Mouse (Mus musculus): ENCODE measurements around the gene Nudt8. TPM values are rescaled to one million over a fixed set of nuclear protein-coding genes. Genes with fewer than 3 reads are reported as not detected.
"Not testable (repeated sequence)": the region's sequence is repeated elsewhere in the genome, so short reads cannot be mapped to it uniquely, and the experiment has no call there.

Gene Nudt8
- polyA plus RNA-seq, 1 experiment, result 36.9 TPM

DNA sequence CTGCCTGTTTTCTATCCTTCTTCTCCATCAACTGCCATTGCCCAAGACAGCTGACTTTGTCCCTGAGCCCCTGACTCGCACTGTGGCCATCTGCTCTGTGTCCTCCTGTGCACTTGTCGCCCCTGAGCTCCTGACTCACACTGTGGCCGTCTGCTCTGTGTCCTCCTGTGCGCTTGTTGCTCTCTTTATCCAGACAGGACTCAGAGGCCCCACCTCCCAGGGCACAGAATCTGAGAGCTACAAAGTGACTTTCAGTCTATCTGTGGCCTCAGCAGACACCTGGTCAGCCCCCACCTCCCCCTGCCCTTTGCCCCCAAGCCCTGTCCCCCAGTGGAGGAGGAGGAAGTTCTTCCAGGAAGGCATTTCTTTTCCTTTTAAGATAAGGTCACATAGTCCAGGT, 44.6 kb upstream of the Nudt8 start:
- Histone ChIP-seq H3K4me3 (no peak overlapping the region), H3K79me2 (ENCODE audit: control insufficient read depth, insufficient read depth) (no peaks in the 10 kb centered on the region), H3K27me3 (ENCODE audit: control insufficient read depth, insufficient read depth, insufficient read length) (no peaks in the 10 kb centered on the region), H3K36me3 (ENCODE audit: control insufficient read depth, insufficient read depth) (no peaks in the 10 kb centered on the region), H3ac (ENCODE audit: control insufficient read depth, insufficient read length) (no peak overlapping the region), H3K4me2 (ENCODE audit: low read depth) (no peak overlapping the region)
- no peak for TF ChIP-seq MAX (IDR thresholded peaks at IDR 0.05; ENCODE audit: low read depth)
- no peak for TF ChIP-seq TCF12 (IDR thresholded peaks at IDR 0.05; ENCODE audit: insufficient read depth, poor library complexity, severe bottlenecking)
- TF ChIP-seq MYOG (IDR thresholded peaks at IDR 0.05; ENCODE audit: control insufficient read depth in 1 of 3, insufficient read depth in 1 of 3, insufficient read length in 2 of 3, low read depth in 2 of 3), result peak in 2 of 3 experiments; percentile 60 to 76
- TF ChIP-seq POLR2AphosphoS2 (IDR thresholded peaks at IDR 0.05; ENCODE audit: insufficient read length, low read depth), result no peak
- no peak for TF ChIP-seq SRF (IDR thresholded peaks at IDR 0.05; ENCODE audit: control insufficient read depth, insufficient read length, low read depth)
- peak in 2 of 3 experiments; percentile 51 to 76 for TF ChIP-seq MYOD1 (IDR thresholded peaks at IDR 0.05; ENCODE audit: control insufficient read depth in 1 of 3, insufficient read length in 2 of 3, low read depth in 2 of 3)
- TF ChIP-seq E2F4 (IDR thresholded peaks at IDR 0.05; ENCODE audit: insufficient read depth), result no peak
- no peak for TF ChIP-seq CEBPB (IDR thresholded peaks at IDR 0.05; ENCODE audit: insufficient read depth, poor library complexity, severe bottlenecking)
- no peak for TF ChIP-seq POLR2A (IDR thresholded peaks at IDR 0.05; ENCODE audit: insufficient read length, low read depth)
- TF ChIP-seq USF1 (IDR thresholded peaks at IDR 0.05; ENCODE audit: low read depth), result no peak
- no peak for TF ChIP-seq TCF3 (IDR thresholded peaks at IDR 0.05; ENCODE audit: insufficient read length, low read depth)
- no peak for TF ChIP-seq REST (IDR thresholded peaks at IDR 0.05; ENCODE audit: insufficient read depth, insufficient read length)

GRCm38 (mm10) chr19:3957296-3958036, 42.9 kb upstream of the Nudt8 start:
- not testable (repeated sequence) for H3K4me2 ChIP-seq (ENCODE audit: low read depth); H3K36me3 ChIP-seq (ENCODE audit: control insufficient read depth, insufficient read depth); H3ac ChIP-seq (ENCODE audit: control insufficient read depth, insufficient read length); H3K79me2 ChIP-seq (ENCODE audit: control insufficient read depth, insufficient read depth); H3K4me3 ChIP-seq; H3K27me3 ChIP-seq (ENCODE audit: control insufficient read depth, insufficient read depth, insufficient read length)

DNA sequence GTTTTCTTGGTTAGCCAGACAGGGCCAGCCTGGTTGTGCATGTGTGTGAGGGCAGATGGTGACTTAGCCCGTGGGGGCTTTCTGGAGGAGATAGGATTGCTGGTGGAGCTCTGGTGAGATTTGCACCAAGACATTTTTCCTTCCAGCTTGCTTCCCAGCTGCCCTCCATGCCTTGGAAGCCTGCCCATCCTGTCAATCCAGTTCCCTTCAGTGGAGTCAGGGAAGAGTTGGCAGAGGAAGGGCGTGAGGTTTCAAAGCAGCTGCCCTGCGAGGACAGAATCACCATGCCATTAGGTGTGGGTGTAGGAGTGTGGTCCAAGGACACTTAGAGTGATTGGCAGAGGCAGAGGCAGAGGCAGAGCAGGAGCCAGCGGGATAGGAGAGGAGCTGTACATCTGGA, 41.9 kb upstream of the Nudt8 start, which contains the start of gene Aldh3b3:
TSS of gene Aldh3b3 (plus strand) at position 176 of the 400 bp plus-strand sequence.
- Histone ChIP-seq H3K36me3 (ENCODE audit: control insufficient read depth, insufficient read depth) (no peaks in the 10 kb centered on the region), H3K4me3 (no peak within 1 kb of the TSS), H3K27me3 (ENCODE audit: control insufficient read depth, insufficient read depth, insufficient read length) (no peaks in the 10 kb centered on the region), H3ac (ENCODE audit: control insufficient read depth, insufficient read length) (no peak within 1 kb of the TSS), H3K79me2 (ENCODE audit: control insufficient read depth, insufficient read depth) (no peaks in the 10 kb centered on the region), H3K4me2 (ENCODE audit: low read depth) (peak within 1 kb of the TSS; percentile 16)
- TF ChIP-seq MAX (IDR thresholded peaks at IDR 0.05; ENCODE audit: low read depth) (no peak), TCF12 (IDR thresholded peaks at IDR 0.05; ENCODE audit: insufficient read depth, poor library complexity, severe bottlenecking) (no peak), MYOG (IDR thresholded peaks at IDR 0.05; ENCODE audit: control insufficient read depth in 1 of 3, insufficient read depth in 1 of 3, insufficient read length in 2 of 3, low read depth in 2 of 3) (peak in 1 of 3 experiments; percentile 31), SRF (IDR thresholded peaks at IDR 0.05; ENCODE audit: control insufficient read depth, insufficient read length, low read depth) (no peak), CEBPB (IDR thresholded peaks at IDR 0.05; ENCODE audit: insufficient read depth, poor library complexity, severe bottlenecking) (no peak), REST (IDR thresholded peaks at IDR 0.05; ENCODE audit: insufficient read depth, insufficient read length) (no peak), MYOD1 (IDR thresholded peaks at IDR 0.05; ENCODE audit: control insufficient read depth in 1 of 3, insufficient read length in 2 of 3, low read depth in 2 of 3) (peak in 2 of 3 experiments; percentile 66 to 85), E2F4 (IDR thresholded peaks at IDR 0.05; ENCODE audit: insufficient read depth) (no peak)

DNA sequence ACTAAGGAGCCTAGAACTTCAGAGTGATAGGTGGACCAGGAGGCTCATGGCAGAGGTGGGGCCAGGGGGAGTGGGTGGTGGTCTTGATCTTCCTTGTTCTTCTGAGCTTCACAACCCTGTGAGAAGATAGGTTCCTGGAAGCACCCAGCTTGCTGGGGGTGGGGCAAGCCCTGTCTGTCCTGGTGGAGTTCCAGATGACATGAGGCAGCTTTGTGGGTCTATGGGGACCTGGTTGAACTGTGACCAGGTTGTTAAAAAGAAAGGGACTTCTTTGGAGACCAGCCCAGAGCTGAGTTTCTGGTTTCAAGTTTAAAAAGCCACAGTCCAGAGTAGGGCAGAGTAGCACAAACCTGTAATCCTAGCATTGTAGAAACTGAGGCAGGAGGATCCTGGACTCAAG, 41.4 kb upstream of the Nudt8 start:
- H3K4me2 ChIP-seq (ENCODE audit: low read depth), result peak overlapping the region; percentile 16
- no peak overlapping the region for H3ac ChIP-seq (ENCODE audit: control insufficient read depth, insufficient read length)
- no peaks in the 10 kb centered on the region for H3K36me3 ChIP-seq (ENCODE audit: control insufficient read depth, insufficient read depth)
- H3K4me3 ChIP-seq, result no peak overlapping the region
- no peaks in the 10 kb centered on the region for H3K79me2 ChIP-seq (ENCODE audit: control insufficient read depth, insufficient read depth)
- no peaks in the 10 kb centered on the region for H3K27me3 ChIP-seq (ENCODE audit: control insufficient read depth, insufficient read depth, insufficient read length)
- TF ChIP-seq CEBPB (IDR thresholded peaks at IDR 0.05; ENCODE audit: insufficient read depth, poor library complexity, severe bottlenecking) (no peak), POLR2A (IDR thresholded peaks at IDR 0.05; ENCODE audit: insufficient read length, low read depth) (no peak), E2F4 (IDR thresholded peaks at IDR 0.05; ENCODE audit: insufficient read depth) (no peak), MAX (IDR thresholded peaks at IDR 0.05; ENCODE audit: low read depth) (no peak), REST (IDR thresholded peaks at IDR 0.05; ENCODE audit: insufficient read depth, insufficient read length) (no peak), MYOG (IDR thresholded peaks at IDR 0.05; ENCODE audit: control insufficient read depth in 1 of 3, insufficient read depth in 1 of 3, insufficient read length in 2 of 3, low read depth in 2 of 3) (no peak), SRF (IDR thresholded peaks at IDR 0.05; ENCODE audit: control insufficient read depth, insufficient read length, low read depth) (no peak), TCF3 (IDR thresholded peaks at IDR 0.05; ENCODE audit: insufficient read length, low read depth) (no peak), USF1 (IDR thresholded peaks at IDR 0.05; ENCODE audit: low read depth) (no peak), POLR2AphosphoS2 (IDR thresholded peaks at IDR 0.05; ENCODE audit: insufficient read length, low read depth) (no peak), MYOD1 (IDR thresholded peaks at IDR 0.05; ENCODE audit: control insufficient read depth in 1 of 3, insufficient read length in 2 of 3, low read depth in 2 of 3) (no peak), TCF12 (IDR thresholded peaks at IDR 0.05; ENCODE audit: insufficient read depth, poor library complexity, severe bottlenecking) (no peak)

DNA sequence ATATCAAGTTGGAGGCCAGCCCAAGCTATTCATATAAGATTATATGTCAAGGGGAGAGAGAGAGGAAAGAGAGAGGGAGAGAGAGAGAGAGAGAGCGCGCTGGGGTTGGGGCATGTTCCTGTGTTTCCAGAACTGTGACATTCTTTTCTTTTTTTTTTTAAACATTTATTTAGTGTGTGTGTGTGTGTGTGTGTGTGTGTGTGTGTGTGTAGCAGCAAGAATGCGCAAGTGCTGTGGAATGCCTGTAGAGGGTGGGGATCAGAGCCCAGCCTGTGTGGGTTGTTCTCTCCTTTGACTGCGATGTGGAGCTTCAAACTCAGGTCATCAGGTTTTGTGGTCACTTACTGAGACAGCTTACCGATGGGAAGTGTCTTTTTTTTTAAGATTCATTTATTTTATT, 40.2 kb upstream of the Nudt8 start:
- Histone ChIP-seq H3K79me2 (ENCODE audit: control insufficient read depth, insufficient read depth) (no peaks in the 10 kb centered on the region), H3K4me3 (no peak overlapping the region), H3K27me3 (ENCODE audit: control insufficient read depth, insufficient read depth, insufficient read length) (no peaks in the 10 kb centered on the region), H3ac (ENCODE audit: control insufficient read depth, insufficient read length) (no peak overlapping the region), H3K36me3 (ENCODE audit: control insufficient read depth, insufficient read depth) (no peaks in the 10 kb centered on the region), H3K4me2 (ENCODE audit: low read depth) (no peak overlapping the region)
- no peak for TF ChIP-seq CEBPB (IDR thresholded peaks at IDR 0.05; ENCODE audit: insufficient read depth, poor library complexity, severe bottlenecking)
- TF ChIP-seq MAX (IDR thresholded peaks at IDR 0.05; ENCODE audit: low read depth), result no peak
- no peak for TF ChIP-seq E2F4 (IDR thresholded peaks at IDR 0.05; ENCODE audit: insufficient read depth)
- TF ChIP-seq REST (IDR thresholded peaks at IDR 0.05; ENCODE audit: insufficient read depth, insufficient read length), result no peak
- TF ChIP-seq MYOG (IDR thresholded peaks at IDR 0.05; ENCODE audit: control insufficient read depth in 1 of 3, insufficient read depth in 1 of 3, insufficient read length in 2 of 3, low read depth in 2 of 3), result no peak
- no peak for TF ChIP-seq POLR2A (IDR thresholded peaks at IDR 0.05; ENCODE audit: insufficient read length, low read depth)
- TF ChIP-seq SRF (IDR thresholded peaks at IDR 0.05; ENCODE audit: control insufficient read depth, insufficient read length, low read depth), result no peak
- no peak for TF ChIP-seq TCF3 (IDR thresholded peaks at IDR 0.05; ENCODE audit: insufficient read length, low read depth)
- TF ChIP-seq MYOD1 (IDR thresholded peaks at IDR 0.05; ENCODE audit: control insufficient read depth in 1 of 3, insufficient read length in 2 of 3, low read depth in 2 of 3), result no peak
- no peak for TF ChIP-seq TCF12 (IDR thresholded peaks at IDR 0.05; ENCODE audit: insufficient read depth, poor library complexity, severe bottlenecking)
- TF ChIP-seq POLR2AphosphoS2 (IDR thresholded peaks at IDR 0.05; ENCODE audit: insufficient read length, low read depth), result no peak

- H3K27me3 ChIP-seq (ENCODE audit: control insufficient read depth, insufficient read depth, insufficient read length); H3K36me3 ChIP-seq (ENCODE audit: control insufficient read depth, insufficient read depth); H3K4me3 ChIP-seq; H3K4me2 ChIP-seq (ENCODE audit: low read depth); H3ac ChIP-seq (ENCODE audit: control insufficient read depth, insufficient read length); H3K79me2 ChIP-seq (ENCODE audit: control insufficient read depth, insufficient read depth): not testable (repeated sequence)
Measured at GRCm38 (mm10) chr19:3961805-3962204, 38.6 kb upstream of the Nudt8 start.
